Mouse (Mus musculus) heart, postnatal 0 days (tissue): Measurements from ENCODE around the gene Tmem242. TPM values are rescaled to one million over a fixed set of nuclear protein-coding genes. Genes with fewer than 3 reads are reported as not detected.

Source experiments
- ATAC-seq: fragments of 200-750 bp; cut with Nextera tagmentation; 2 replicates; pipeline ENCODE4 v1.8.0; 2017; ENCODE audit warnings: low read depth, moderate number of reproducible peaks, moderate library complexity; ENCODE audit not compliant: insufficient read depth
- DNase-seq: peaks from one replicate; pipeline ENCODE4 v3.0.0-alpha.2; 2016; ENCODE audit warnings: low spot score
- H3K27ac ChIP-seq: fragments of 300-500 bp; sonication (generic); 2 replicates; pipeline ENCODE4 v1.5.1; 2014; ENCODE audit warnings: low read depth, mild to moderate bottlenecking
- H3K27me3 ChIP-seq: fragments of 300-500 bp; sonication (generic); 2 replicates; pipeline ENCODE4 v1.6.1; 2014; ENCODE audit warnings: low read length, mixed read lengths; ENCODE audit not compliant: control insufficient read depth, insufficient read depth
- H3K36me3 ChIP-seq: fragments of 300-500 bp; sonication (generic); replicated peaks from 2 replicates; pipeline ENCODE4 v1.6.1; 2014; ENCODE audit warnings: low read length, mixed read lengths; ENCODE audit not compliant: control insufficient read depth, insufficient read depth
- H3K4me1 ChIP-seq: fragments of 300-500 bp; sonication (generic); 2 replicates; pipeline ENCODE4 v1.6.1; 2014; ENCODE audit warnings: antibody characterized with exemption; ENCODE audit not compliant: control insufficient read depth, insufficient read depth
- H3K4me2 ChIP-seq: fragments of 300-500 bp; sonication (generic); 2 replicates; pipeline ENCODE4 v1.6.1; 2014; ENCODE audit warnings: low read depth, mild to moderate bottlenecking, low read length, moderate library complexity
- H3K4me3 ChIP-seq: fragments of 300-500 bp; sonication (generic); 2 replicates; pipeline ENCODE4 v1.5.1; 2014; ENCODE audit warnings: low read depth, low read length
- H3K9ac ChIP-seq: fragments of 300-500 bp; sonication (generic); replicated peaks from 2 replicates; pipeline ENCODE4 v1.6.1; 2014; ENCODE audit warnings: low read depth, low read length, mixed read lengths
- H3K9me3 ChIP-seq: fragments of 300-500 bp; sonication (generic); replicated peaks from 2 replicates; pipeline ENCODE4 v1.6.1; 2016; ENCODE audit warnings: low read length; ENCODE audit not compliant: control insufficient read depth
- CTCF ChIP-seq: IDR thresholded peaks from 2 replicates; pipeline ENCODE4 v1.5.1; 2016; ENCODE audit warnings: antibody characterized with exemption, control low read depth, low read depth
- EP300 ChIP-seq: IDR thresholded peaks from 2 replicates; pipeline ENCODE4 v1.6.1; 2016; ENCODE audit warnings: antibody characterized with exemption, low read depth
- WGBS: fragments of 180-500 bp; shearing (Covaris S2); extraction: QIAGEN DNeasy Blood & Tissue Kit; methylation state at CpG from one replicate; pipeline ENCODE4 v1.1.7; 2014; 5-methylcytosine and 5-hydroxymethylcytosine counted together
- polyA plus RNA-seq: library from polyadenylated mRNA; unstranded; fragments of >200 nt; fragmentation: Nextera tagmentation; extraction: Ambion mirVana; gene quantifications from 2 replicates; pipeline ENCODE4 v1.2.1, GENCODE M21; 2015
- total RNA-seq: library from RNA; depleted of rRNA; stranded (reverse); fragments of >200 nt; gene quantifications from 2 replicates; pipeline ENCODE4 v1.2.3, GENCODE M21; 2014; ENCODE audit warnings: low replicate concordance

Gene Tmem242
- total and polyA plus RNA-seq, 2 experiments from 2014 or later, result 81.7 to 150 TPM

DNA sequence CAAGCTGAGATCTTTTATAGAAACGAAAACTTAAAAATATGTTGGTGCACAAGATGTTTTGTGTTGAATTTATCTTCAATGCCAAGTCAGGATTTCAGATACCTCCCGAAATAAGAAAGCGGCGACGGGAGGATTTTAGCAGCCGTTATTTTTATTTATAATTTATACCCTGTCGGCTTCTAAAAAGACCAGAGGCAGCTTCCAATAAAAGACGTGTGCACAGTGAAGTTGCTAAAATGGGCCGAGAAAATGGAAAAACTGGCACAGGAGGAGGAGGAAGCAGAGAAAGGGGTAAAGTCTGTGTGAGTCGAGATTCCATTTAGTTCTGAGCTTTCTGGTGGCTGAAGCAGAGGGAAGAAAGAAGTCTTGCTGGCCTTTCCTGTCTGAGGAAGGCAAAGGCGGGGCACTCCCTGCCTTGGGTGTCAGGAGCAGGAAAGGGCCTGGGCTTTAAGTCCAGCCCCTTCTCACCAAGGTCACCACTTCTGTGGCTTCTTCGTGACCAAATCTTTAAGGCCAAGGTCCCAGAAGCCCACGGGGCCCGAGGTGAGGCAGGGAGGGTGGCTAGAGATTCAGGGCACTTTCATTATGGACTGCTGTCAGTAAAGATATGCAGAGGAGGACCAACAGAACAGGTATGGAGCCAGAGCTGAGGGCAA lies 39.5 kb downstream of the Tmem242 start:
- Histone ChIP-seq H3K9ac (no peak overlapping the region), H3K27me3 (peaks cover 5% of the 10 kb centered on the region), H3K4me1 (0 out of 2 replicates have a peak, but pooled peaks cover 3% of the 10 kb centered on the region), H3K36me3 (no peaks in the 10 kb centered on the region), H3K4me3 (no peak overlapping the region), H3K27ac (no peak overlapping the region), H3K4me2 (no peak overlapping the region), H3K9me3 (no peaks in the 10 kb centered on the region)
- 71% methylated on average over 14 of the region's 14 CpGs for WGBS
- DNase-seq, result no peak
- TF ChIP-seq EP300 (no peak), CTCF (no peak)
- ATAC-seq, result no peak

DNA sequence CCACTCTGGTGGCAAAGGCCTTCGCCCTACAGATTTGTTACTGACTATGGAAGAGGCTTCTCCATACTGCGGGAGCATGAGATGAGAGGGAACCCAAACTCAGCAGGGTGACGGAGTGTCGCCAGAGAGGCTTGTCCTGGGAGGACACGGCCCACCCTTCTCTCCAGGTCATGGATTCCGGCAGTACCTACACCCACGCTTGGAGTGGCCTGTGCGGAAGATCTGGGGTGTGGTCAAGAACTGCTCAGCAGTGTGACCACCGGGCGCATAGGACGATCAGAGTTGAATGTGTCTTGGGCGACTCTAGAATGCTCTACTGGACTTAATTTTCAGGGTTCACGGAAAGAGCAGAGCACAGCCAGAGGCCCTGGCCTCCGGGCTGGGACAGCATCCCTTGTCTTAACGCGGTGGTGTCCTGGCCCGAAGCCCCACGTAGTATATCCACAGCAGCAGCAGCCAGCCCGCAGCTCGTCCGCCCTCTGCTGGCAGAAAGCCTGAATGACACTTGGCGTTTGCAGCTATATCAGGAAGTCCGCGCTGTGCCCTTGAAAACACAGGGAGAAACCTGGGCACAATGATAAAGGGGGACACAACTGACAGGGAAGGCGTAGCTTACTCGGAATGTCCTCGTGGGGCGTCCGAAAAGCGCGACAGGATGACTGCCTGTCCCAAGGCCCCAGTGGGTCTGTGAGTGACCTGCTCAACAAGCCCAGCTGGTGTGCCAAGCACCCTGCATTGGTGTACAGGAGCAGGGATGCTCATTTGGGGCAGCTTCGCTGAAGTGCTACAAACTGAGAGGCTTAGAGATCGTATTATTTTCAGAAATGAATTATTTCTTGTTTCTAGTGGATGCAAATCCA lies 42.7 kb downstream of the Tmem242 start:
- Histone ChIP-seq H3K4me1 (no peaks in the 10 kb centered on the region), H3K27ac (no peak overlapping the region), H3K36me3 (no peaks in the 10 kb centered on the region), H3K4me3 (no peak overlapping the region), H3K4me2 (peak overlapping the region; percentile 12; the same call in 1 of the 2 replicates), H3K9me3 (no peaks in the 10 kb centered on the region), H3K27me3 (no peaks in the 10 kb centered on the region), H3K9ac (no peak overlapping the region)
- 28% methylated on average over 33 of the region's 33 CpGs for WGBS
- peak; percentile 81 for ATAC-seq
- peak; percentile 81 for DNase-seq
- peak; percentile 97 for TF ChIP-seq CTCF
- no peak for TF ChIP-seq EP300

DNA sequence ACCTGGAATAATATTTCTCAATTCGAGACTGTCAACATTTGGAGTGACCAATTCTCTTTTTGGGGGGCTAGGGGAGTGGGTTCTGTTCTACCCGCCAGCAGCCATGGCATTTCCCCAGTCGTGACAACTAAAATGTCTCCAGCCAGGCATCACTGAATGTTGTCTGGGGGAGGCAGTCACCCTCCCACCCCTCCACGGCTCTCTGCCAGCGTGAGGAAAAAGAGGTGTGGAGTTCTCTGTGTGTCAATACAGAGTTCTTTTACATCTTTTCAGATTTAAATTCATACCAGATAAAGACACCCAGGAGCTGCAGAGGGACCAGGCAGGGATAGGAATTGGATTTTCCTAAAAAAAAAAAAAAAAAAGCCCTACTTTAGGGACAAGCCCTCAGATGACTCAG lies 43.8 kb downstream of the Tmem242 start:
- H3K36me3 ChIP-seq, result no peaks in the 10 kb centered on the region
- H3K9ac ChIP-seq, result no peak overlapping the region
- DNase-seq (no peak), ATAC-seq (no peak)
- no peaks in the 10 kb centered on the region for H3K4me1 ChIP-seq
- H3K4me2 ChIP-seq, result no peak overlapping the region
- no peaks in the 10 kb centered on the region for H3K9me3 ChIP-seq
- no peak for TF ChIP-seq EP300
- no peak for TF ChIP-seq CTCF
- no peak overlapping the region for H3K4me3 ChIP-seq
- H3K27me3 ChIP-seq, result no peaks in the 10 kb centered on the region
- WGBS, result 74% methylated on average over 5 of the region's 5 CpGs
- H3K27ac ChIP-seq, result no peak overlapping the region

DNA sequence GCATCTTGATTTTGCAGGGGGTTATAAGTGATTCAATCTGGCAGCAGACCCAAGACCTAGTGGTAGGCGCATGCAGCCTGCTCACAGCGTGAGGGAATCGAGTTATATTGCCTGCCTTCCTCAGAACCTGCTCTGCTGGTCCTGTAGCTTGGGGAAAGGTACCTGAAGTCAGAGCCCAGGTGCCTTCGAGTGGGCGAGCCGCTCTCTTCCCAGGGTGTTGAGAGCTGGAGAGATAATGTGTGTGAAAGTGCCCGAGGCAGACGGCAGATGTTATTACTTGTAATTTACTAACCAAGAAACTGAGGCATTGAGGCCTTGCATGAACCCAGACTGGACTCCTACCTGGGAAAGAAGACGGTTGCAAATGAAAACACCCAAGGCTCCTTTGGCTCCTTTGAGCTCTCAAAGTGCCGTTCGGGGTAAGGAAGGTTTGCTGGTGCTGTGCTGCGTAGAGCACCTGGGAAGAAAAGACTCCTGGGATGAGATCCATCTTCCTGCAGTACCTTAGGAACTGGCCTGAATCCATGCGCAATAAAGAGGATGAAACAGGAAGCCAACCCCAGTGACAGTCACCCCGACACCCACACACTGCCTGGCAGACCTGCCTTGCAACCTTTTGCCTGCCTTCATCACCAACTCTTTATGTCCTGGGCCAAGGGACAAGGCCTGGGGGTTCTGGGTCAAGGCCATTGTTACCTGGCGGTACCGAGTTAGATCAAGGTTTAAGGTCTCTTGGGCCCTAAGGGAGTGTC lies 44.4 kb downstream of the Tmem242 start:
- Histone ChIP-seq H3K36me3 (no peaks in the 10 kb centered on the region), H3K4me3 (no peak overlapping the region), H3K27ac (no peak overlapping the region), H3K9ac (no peak overlapping the region), H3K4me1 (no peaks in the 10 kb centered on the region), H3K4me2 (no peak overlapping the region), H3K27me3 (no peaks in the 10 kb centered on the region), H3K9me3 (no peaks in the 10 kb centered on the region)
- ATAC-seq (no peak), DNase-seq (no peak)
- no peak for TF ChIP-seq CTCF
- no peak for TF ChIP-seq EP300
- 84% methylated on average over 16 of the region's 16 CpGs for WGBS

DNA sequence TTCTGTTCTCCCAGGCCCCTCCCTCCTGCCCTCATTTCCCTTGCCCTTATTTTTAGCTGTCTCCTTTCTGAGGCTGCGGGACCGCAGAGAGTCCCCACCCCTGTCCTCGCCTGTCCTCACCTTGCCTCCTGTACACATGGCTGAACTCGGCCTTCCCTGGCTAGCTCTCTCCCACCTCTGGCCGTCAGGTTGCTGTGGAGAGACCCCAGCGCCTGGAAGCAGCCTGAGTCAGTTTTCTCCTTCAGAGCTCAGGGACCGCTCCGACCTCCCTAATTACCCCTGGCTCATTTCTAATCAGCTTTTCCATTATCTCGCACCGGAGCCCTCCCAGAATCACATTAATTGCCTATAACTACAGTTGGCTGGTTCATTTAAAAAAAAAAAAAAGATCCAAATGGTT lies 49.4 kb downstream of the Tmem242 start:
- Histone ChIP-seq H3K4me2 (no peak overlapping the region), H3K27ac (no peak overlapping the region), H3K9ac (no peak overlapping the region), H3K36me3 (no peaks in the 10 kb centered on the region), H3K4me3 (no peak overlapping the region), H3K27me3 (no peaks in the 10 kb centered on the region), H3K4me1 (no peaks in the 10 kb centered on the region), H3K9me3 (no peaks in the 10 kb centered on the region)
- TF ChIP-seq EP300, result no peak
- no peak for TF ChIP-seq CTCF
- DNase-seq, result no peak
- no peak for ATAC-seq
- 45% methylated on average over 10 of the region's 10 CpGs for WGBS
